Mouse (Mus musculus): ENCODE measurements around the gene Antxr2. TPM values are rescaled to one million over a fixed set of nuclear protein-coding genes. Genes with fewer than 3 reads are reported as not detected.

Gene Antxr2
- polyA plus RNA-seq, 1 experiment: not detected

DNA sequence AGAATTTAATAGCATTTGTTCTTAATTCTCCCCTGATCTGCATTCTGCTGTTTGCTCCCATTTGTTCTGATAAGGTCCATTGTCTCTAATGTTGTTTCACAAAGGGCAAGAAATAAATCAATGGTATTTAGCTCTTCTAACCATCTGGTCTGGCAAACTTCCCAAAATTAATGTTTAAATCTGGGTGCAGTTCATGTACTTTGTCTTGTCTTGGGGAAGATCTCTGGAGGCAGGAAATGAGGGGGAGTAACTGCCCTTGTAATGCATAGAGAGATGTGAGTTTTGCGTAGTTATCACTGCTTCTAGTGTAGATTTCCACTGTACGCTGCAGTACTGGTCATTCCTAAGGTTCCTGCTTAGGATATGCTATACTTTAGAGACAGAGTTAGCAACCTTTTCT lies 193.5 kb downstream of the Antxr2 start:
- no peak for TF ChIP-seq GATA1 (IDR thresholded peaks at IDR 0.05; ENCODE audit: low read length)

DNA sequence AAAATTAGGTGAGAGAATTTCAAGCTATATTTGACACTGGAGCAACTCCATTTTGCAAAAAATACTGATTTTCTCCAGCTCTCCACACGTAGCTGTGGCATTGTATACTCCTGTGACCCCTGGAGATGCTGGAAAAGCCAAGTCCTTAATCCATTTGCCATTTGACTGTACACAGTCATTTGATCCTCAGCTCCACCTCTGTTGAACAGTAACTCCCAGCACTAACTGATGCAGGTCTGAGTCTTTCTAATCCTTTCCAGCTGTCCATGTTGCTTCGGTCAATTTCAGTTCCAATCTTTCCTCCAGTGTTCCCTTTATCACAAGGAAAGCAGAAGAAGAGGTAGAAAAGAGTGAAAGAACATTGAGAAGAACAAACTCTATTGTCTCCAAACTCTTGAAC lies 195.4 kb downstream of the Antxr2 start:
- TF ChIP-seq GATA1 (IDR thresholded peaks at IDR 0.05; ENCODE audit: low read length): no peak

DNA sequence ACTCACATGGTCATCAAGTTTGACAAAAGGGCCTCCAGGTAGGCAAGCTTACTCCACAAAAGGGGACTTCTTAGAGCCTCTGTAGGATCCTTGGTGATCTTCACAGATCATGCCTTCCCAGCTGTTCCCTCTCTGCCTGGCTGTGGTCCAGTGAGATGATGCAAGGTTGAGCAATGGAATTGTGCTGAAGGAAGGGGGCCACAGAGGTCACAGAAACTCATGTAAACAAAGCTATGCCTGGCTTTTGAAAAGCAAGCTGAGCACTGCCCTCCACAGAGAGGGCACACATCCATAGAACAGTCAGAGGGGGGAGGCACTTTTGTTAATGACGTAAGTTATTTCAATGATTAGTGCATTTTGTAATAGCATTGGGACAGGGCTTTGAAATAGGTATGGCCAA lies 196.1 kb downstream of the Antxr2 start:
- no peak for TF ChIP-seq GATA1 (IDR thresholded peaks at IDR 0.05; ENCODE audit: low read length)

Other genes with a start within 250 kb of the Antxr2 start
- not detected in 2 replicates for gene Prdm8, start 136.2 kb upstream of the Antxr2 start, polyA plus RNA-seq (2012)
- gene Fgf5, start 223.1 kb upstream of the Antxr2 start, polyA plus RNA-seq (2012): not detected in 2 replicates

Data from G1E-ER4 (cell line).